Mouse (Mus musculus): ENCODE results near the gene Hist2h2aa2.

Gene Hist2h2aa2

GRCm38 (mm10) chr3:96237335-96237903 is 2.7 kb downstream of the Hist2h2aa2 start:
- DNase-seq (ENCODE audit: extremely low read depth, low read depth) = peak; percentile 85

- DNase-seq (ENCODE audit: extremely low read depth, low read depth) = no peak
These were observed 3.2 kb downstream of the Hist2h2aa2 start for GRCm38 (mm10) chr3:96236834-96237334.

GRCm38 (mm10) chr3:96235836-96236235 is 4.2 kb downstream of the Hist2h2aa2 start:
- DNase-seq (ENCODE audit: extremely low read depth, low read depth) = no peak

- DNase-seq (ENCODE audit: extremely low read depth, low read depth) = no peak
These were observed 5.2 kb downstream of the Hist2h2aa2 start for GRCm38 (mm10) chr3:96234914-96235313.

GRCm38 (mm10) chr3:96231758-96232120 is 8.3 kb downstream of the Hist2h2aa2 start:
- no peak for DNase-seq (ENCODE audit: extremely low read depth, low read depth)

GRCm38 (mm10) chr3:96230910-96231757 is 8.9 kb downstream of the Hist2h2aa2 start:
- DNase-seq (ENCODE audit: extremely low read depth, low read depth) = no peak

GRCm38 (mm10) chr3:96230404-96230803 is 9.7 kb downstream of the Hist2h2aa2 start:
- DNase-seq (ENCODE audit: extremely low read depth, low read depth) = no peak

GRCm38 (mm10) chr3:96228828-96229227 is 11.2 kb downstream of the Hist2h2aa2 start:
- DNase-seq (ENCODE audit: extremely low read depth, low read depth) = no peak

GRCm38 (mm10) chr3:96226695-96227648 is 13.1 kb downstream of the Hist2h2aa2 start:
- DNase-seq (ENCODE audit: extremely low read depth, low read depth) = no peak

- DNase-seq (ENCODE audit: extremely low read depth, low read depth) = no peak
These were observed 14.7 kb downstream of the Hist2h2aa2 start for GRCm38 (mm10) chr3:96225421-96225820.

- DNase-seq (ENCODE audit: extremely low read depth, low read depth) = no peak
These were observed 17.3 kb downstream of the Hist2h2aa2 start for GRCm38 (mm10) chr3:96222774-96223173.

- peak; percentile 75 for DNase-seq (ENCODE audit: extremely low read depth, low read depth)
These were observed 18.4 kb downstream of the Hist2h2aa2 start for GRCm38 (mm10) chr3:96221640-96222038.

- peak; percentile 100 for DNase-seq (ENCODE audit: extremely low read depth, low read depth)
These were observed 19.1 kb downstream of the Hist2h2aa2 start, which contains the start of the genes Hist2h2ac and Hist2h2be for GRCm38 (mm10) chr3:96220765-96221639. Hist2h2ac (minus strand) TSS chr3:96220880. Hist2h2be (plus strand) TSS chr3:96221119.

- DNase-seq (ENCODE audit: extremely low read depth, low read depth) = peak; percentile 82
These were observed 19.8 kb downstream of the Hist2h2aa2 start for GRCm38 (mm10) chr3:96220131-96220764.

- DNase-seq (ENCODE audit: extremely low read depth, low read depth) = peak; percentile 100
These were observed 20.4 kb downstream of the Hist2h2aa2 start, which contains the start of the genes Bola1 and Hist2h2ab for GRCm38 (mm10) chr3:96219661-96220130. Bola1 (minus strand) TSS chr3:96219709. Hist2h2ab (plus strand) TSS chr3:96219865.

- DNase-seq (ENCODE audit: extremely low read depth, low read depth) = peak; percentile 67
These were observed 20.9 kb downstream of the Hist2h2aa2 start for GRCm38 (mm10) chr3:96219191-96219641.

GRCm38 (mm10) chr3:96209242-96209641 is 30.8 kb downstream of the Hist2h2aa2 start:
- DNase-seq (ENCODE audit: extremely low read depth, low read depth) = no peak

GRCm38 (mm10) chr3:96207819-96208218 is 32.3 kb downstream of the Hist2h2aa2 start:
- no peak for DNase-seq (ENCODE audit: extremely low read depth, low read depth)

GRCm38 (mm10) chr3:96199731-96200130 is 40.3 kb downstream of the Hist2h2aa2 start:
- no peak for DNase-seq (ENCODE audit: extremely low read depth, low read depth)

Measured in MEL-GATA-1-ER (cell line).